Mouse (Mus musculus): ENCODE results near the gene Mcl1.
A peak's percentile ranks its signal among the peaks of the same experiment; 100 is the strongest.
"Not testable (repeated sequence)": the region's sequence is repeated elsewhere in the genome, so short reads cannot be mapped to it uniquely, and the experiment has no call there.

Gene Mcl1

DNA sequence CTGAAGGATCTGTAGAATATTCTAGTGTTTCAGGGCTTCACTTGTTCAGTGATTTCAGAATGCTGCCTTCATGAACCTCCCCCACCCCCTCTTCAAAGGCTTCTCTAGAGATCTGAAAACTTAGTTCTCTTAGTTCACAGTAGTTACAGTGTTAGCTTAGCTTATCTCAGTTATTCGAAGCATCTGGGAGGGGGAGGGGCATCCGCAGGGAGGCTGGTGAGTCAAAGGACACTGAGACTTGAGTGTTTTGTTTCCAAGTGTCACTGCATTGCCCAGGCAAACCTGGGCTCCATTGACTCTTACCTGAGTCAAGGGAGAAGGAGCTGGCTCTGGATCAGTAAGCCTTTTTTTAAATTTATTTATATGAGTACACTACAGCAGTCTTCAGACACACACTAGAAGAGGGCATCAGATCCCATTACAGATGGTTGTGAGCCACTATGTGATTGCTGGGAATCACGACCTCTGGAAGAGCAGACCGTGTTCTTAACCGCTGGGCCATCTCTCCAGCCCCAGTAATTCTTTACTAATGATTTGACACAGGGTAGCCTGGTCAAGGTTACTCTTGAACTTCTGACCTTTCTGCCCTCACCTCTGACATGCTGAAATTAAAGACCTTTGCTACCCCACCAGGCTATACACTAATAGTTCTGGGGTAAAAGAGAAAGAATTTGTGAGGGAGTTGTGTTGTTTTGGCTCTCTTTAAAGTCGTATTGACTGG, 7.7 kb downstream of the Mcl1 start:
- DNase-seq (ENCODE audit: low spot score in 2 of 2), result peak in 1 of 2 experiments; percentile 66

DNA sequence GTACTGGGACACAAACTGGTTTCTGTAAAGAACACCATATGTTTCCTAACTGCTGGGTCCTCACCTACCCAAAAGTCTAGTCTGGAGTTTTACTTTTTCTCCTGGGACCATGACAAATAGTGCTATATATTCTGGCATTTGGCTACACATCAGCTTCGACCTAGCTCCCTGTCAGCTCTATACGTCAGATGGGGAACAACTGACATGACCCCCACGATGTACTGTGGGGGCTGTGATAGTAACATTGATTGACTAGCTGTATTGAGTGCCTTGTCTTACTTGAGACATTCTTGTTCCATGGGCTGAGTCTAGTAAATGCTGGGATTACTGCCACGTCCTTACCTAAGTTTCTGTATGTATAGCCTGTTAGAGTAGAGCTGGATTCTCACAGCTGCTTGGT, 8.9 kb downstream of the Mcl1 start:
- no peak for DNase-seq (ENCODE audit: low spot score in 2 of 2)

DNA sequence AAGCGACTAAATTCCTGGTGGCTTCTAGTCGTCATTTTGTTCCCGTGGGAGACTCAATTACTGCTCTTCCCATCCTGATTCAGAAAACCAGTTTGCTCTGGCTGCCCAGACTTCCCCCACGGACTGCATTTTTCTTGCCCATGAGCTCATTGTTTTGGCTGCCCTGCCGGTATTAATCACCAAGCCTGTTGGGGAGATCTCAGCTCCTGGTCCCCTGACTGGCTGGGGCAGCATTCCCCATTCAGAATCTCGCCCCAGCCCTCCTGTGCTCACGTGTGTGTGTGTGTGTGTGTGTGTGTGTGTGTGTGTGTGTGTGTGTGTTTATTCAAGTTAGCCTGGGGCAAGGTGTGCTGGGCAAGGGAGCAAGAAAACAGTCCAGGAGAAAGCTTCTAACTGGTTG, 9.4 kb downstream of the Mcl1 start:
- DNase-seq (ENCODE audit: low spot score in 2 of 2), result peak; percentile 60 to 69

DNA sequence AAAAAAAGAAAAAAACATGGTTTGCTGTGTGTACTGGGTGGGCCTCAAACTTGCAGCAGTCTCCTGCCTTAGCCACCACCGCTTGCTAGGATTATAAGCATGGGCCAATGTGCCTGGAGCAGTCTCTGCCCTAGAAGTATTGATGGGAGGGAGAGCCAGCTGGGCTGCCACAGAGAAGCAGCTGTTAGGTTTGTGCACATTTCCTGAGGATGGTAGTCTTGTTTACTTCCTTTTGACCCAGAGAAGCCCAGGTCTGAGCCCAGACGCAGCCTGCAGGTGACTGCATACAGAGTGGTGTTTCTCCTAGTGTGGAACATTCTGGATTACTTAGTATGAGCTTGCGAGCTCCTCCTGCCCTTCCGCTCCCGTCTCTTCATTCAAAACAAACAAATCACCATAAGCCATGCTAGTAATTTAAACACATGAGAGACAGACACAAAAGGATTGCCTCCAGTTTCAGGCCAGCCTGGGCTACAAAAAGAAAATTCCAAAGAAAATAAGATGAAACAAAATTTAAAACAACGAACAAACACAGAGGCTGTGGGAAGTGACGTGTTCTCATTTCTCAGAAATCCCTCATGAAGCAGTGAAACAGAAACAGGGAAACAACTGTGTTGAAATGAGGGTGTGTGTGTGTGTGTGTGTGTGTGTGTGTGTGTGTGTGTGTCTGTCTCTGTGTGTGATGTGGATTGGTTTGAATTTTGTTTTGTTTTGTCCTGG, 10.2 kb downstream of the Mcl1 start:
- DNase-seq (ENCODE audit: low spot score in 2 of 2), result no peak

DNA sequence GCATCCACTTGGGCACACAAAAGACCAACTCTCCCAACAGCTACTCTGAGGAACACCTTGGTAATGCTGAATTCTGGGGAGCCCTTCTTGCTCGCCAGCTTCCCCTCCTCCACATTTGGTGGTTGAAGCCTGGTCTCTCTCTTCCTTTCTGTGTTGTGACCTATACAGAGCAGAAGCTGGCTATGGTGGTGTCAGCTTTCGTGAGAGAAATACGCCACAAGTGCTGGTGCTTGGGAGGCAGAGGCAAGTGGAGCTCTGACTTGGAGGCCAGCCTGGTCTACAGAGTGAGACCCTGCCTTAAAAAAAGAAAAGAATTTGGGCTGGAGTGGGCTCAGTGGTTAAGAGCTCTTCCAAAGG, 10.7 kb downstream of the Mcl1 start:
- no peak for DNase-seq (ENCODE audit: low spot score in 2 of 2)

DNA sequence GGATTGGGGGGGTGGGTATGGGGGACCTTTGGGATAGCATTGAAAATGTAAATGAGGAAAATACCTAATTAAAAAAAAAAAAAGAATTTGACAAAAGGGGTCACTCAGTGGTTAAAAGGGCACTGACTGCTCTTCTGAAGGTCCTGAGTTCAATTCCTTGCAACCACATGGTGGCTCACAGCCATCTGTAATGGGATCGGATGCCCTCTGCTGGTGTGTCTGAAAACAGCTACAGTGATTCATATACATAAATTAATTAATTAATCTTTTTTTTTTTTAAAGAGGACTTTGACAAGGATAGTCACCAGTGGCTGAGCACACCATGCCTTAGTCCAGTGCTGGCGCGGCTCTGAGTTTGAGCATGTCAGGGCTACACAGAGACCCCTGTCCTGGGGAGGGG, 11.8 kb downstream of the Mcl1 start:
- not testable (repeated sequence) for DNase-seq (ENCODE audit: low spot score in 2 of 2)

DNA sequence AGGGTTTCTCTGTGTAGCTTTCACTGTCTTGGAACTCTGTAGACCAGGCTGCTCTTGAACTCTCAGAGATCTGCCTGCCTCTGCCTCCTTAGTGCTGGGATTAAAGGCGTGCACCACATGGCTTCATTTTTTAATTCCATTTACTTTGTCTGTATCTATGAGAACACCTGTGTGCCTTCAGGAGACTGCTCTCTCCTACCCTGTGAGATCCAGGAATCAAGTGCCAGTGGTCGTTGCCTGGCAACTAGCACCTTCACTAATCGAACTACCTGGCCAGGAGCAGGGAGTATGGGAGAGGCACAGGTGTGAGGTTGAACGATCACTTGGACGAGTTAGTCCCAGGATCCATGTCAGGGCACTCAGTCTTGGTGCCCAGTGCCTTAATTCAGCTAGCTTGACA, 12.6 kb downstream of the Mcl1 start:
- no peak for DNase-seq (ENCODE audit: low spot score in 2 of 2)

DNA sequence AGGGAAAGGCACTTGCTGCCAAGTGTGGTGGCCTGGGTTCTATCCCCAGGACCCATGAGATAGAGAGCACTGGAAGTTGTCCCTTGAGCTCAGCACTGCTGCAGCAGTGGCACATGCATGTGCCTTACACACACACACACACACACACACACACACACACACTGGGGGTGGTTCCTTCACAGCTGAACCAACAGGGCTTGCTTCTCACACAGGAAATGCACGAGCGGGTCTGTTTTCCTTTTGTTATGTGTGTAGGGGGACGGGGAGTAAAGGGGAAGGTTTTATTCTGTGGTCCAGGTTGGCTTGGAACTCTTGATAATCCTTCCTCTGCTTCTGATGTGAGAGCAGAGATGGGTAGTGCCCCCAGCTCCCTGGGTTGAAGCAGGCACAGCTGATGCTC, 13.9 kb downstream of the Mcl1 start:
- DNase-seq (ENCODE audit: low spot score in 2 of 2), result no peak

DNA sequence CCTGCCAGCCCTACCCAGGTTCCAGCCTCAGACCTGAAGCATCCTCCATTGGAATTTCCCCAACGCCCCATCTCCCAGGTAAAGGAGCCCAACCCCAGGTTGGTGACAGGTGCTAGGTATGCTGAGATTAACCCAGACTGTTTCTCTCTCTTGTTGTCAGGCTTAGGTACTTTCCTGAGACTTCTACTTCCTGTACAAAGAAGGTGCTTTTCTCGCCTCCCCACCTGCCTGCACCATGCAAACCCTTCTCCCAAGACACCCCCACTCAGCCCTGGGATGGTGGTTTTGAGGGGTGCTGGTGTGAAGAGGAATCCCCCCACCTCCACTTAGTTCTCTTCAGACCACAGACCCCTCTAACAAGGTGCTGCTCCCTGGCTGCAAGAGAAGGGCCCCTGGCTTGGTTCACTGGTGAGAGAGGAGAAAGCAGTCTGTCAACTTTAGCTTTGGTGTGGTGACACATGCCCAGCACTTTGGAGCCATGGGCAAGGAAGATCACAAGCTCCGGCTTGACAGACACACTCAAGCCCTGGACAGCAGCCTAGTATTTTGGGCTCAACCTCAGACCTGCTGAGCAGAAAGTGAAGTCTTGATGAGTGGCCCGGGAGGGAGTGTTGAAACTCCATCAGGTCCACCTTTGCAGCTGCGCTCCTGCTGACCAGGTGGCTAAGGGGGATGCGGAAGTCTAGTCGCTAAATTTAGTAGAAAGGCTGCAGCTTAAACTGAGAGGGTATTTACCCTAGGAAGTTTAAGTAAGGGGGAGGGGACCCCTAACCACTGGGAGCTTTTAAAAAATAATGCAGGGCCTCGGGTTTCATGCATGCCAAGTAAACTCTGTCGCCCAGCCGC, 14.5 kb downstream of the Mcl1 start:
- DNase-seq (ENCODE audit: low spot score in 2 of 2), result no peak

DNA sequence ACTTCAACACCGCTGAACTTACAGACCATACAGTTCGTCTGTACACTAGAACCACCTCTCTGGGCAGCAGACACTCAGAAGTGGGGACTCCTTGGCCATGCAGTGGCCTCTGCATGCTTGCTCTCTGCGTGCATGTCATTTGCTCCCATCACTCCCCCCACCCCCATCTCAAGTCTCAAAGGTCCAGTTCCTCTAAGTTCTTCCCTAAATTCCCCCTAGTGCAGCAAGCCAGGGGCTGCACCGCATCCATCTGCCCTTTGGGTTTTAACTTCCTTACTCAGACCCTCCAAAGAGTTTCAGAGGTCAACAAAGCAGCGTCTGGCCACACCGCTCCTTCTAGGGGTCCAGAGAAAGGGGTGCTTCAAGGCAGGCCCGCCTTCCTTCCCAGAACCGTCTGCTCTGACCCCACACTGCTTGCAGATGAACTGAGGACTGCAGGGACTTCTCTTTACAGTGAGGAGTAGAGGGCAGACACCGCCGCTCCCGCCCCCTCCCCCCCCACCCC, 15.2 kb downstream of the Mcl1 start:
- peak in 1 of 2 experiments; percentile 38 for DNase-seq (ENCODE audit: low spot score in 2 of 2)

DNA sequence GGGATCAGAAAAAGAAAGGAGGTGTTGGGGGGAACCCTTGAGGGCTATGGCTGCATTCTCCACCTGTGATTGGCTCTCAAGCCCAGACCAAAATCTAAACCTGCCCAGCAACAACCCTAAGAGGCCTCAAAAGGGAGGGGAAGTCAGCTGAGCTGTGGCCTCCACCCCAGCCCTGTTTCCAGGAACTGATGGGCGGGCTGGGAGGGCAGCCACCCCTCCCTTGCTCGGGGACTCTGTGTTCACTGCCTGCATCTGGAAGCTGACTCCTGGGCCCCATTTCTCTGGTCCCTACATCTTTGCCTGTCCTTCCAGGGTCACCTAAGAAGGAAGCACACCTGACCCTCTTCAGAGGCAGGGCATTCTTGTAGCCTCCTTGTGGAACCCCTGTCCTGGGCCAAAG, 15.6 kb downstream of the Mcl1 start:
- DNase-seq (ENCODE audit: low spot score in 2 of 2), result peak; percentile 71 to 78

DNA sequence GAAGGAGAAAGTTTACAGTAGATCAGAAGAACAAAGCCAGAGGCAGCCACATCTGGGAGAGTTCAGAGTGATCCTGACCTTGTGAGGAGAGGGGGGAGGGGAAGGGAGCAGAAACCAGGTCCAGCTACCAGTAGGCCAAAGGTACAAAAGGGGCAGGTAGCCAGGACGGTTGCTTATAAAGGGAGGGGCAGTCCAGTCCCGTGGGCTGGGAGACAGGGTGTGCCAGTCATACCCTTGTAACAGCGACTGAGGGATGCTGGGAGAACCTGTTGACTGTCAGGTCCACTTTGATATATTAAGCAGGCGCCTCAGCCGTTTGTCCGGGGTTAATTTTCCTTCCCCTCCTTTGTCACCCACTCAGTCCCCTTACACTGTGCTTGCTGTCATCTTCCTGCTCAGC, 16.2 kb downstream of the Mcl1 start:
- no peak for DNase-seq (ENCODE audit: low spot score in 2 of 2)

DNA sequence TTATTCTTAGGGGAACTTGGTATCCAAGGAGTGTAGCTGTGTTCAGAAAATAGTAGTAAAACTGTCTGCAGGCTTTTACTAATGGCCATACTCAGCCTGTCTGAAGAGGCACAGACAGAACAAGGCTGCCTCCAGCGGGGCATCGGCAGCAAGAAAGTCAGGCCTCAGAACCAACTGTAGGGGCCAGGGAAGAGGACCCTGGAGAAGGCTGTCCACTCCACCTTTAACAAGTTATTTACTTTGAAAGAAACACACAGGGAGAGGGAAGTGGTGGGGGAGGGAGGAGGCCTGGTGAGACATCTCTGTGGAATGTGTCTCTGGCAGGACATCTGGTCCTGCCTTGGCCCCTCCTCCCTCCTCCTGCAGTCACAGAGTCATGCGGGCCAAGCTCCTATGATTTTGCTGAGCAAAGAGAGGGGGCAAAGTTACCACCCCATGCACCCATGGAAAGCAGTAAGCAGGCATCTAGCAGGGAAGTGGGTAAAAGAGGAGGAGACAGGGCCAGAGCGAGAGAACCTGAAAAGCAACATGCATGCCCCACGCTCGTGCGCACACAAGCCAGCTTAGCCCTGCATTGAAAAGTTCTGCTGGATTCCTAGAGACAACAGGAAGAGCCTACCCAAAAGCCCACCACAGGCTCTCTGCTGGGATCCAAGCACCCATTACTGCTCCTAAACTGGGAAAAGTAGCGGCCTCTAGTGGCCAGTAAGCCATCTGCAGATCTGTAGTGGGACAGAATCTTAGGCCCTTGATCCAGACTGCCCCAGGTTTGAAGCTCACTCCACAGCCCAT, 16.9 kb downstream of the Mcl1 start:
- peak; percentile 74 to 80 for DNase-seq (ENCODE audit: low spot score in 2 of 2)

DNA sequence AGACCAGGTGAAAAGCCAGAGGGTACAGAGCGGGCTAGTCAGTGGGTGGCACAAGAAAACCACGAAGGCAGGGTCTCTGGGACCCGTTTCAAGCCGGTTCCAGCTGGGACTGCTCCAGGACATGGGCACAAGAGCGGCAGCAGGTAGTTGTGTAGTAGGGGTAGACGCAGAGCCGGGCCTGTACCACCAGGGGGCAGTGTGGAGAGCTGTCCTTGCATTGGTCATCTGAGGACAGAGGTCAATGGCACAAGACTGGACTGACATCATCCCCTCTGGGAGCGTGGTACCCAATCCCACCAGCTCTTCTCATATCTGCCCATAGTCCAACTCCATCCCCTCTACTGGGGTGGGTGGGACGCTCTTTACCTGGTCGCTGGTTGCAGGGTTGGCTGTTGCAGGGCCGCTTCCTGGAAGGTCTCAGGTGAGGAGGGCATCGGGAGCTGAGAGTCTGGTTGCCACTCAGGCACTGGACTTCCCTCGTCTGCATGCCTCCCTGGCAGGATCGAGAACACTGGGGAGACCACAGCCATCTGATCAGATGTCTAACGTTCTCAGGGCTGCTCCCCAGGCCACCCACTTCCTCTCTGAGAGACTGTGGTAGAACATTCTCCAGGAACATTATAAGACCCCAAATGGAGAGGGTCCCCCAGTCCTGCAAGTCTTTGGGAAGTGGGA, 18.3 kb downstream of the Mcl1 start:
- DNase-seq (ENCODE audit: low spot score in 2 of 2), result peak; percentile 64 to 83

DNA sequence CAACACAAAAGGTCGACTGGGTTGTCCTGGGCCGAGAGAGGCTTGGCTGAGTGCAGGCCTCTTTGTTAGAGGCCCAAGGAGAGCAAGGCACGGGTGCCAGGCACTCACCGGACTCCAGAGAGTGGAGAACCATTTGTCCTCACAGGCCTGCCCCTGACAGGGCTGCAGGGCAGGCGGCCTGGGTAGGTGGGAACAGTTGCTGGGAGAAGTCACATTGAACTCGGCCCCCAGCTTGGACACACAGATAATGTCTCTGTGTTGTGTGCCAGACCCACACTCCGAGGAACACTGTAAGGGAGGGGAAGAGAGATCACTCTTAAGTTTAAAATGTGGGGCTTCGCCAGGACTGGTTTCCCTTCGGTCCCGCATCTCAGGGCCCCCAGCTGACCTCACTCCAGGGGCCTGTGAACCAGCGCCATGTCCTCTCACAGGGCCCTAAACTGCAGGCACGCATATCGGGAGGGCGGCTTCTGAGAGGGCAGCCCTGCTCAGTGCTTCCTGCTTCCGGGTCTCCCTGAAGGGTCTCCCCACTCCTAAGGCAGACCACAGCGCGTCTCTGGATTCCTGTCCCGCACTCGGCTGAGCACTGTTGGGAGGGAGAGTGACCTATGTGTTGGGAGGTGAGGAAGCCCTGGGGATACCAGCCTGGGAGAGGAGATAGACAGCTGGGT, 19.0 kb downstream of the Mcl1 start:
- DNase-seq (ENCODE audit: low spot score in 2 of 2), result no peak

DNA sequence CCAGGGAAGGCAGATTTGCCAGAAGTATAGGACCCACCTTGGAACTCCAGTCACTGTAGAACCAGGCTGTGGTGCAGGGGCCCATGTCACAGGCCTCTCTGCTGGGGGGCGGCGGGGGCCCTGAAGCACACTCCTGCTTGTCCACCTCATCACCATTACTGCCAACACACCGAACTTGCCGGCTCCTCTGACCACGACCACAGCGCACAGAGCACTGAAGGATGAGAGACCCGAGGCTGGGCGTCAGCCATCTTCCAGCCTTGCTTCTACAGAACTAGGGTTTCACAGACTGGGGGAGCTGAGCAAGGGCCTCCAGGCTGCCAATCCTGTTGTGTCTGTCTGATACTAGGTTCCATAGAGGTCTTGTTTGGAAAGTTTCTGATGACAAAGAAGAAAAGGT, 21.0 kb downstream of the Mcl1 start:
- DNase-seq (ENCODE audit: low spot score in 2 of 2), result no peak

DNA sequence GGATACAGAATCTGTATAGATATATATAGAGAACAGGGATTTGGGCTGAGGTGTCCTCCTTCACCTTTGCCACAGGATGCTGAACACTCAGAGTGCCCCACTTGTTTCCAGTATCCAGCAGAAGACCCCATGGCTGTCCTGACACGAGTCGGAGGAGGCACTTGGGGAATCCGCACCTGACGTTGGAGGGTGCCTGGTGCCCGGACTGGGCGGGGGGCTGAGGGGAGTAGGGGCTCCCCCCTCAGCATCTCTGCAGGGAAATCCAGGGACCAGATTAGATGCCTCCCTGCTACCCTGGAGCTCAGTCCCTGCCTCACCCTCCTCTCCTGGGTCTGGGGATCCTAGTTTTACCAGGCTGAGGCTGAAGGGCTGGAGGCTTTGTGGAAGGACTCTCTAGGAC, 22.1 kb downstream of the Mcl1 start:
- no peak for DNase-seq (ENCODE audit: low spot score in 2 of 2)

DNA sequence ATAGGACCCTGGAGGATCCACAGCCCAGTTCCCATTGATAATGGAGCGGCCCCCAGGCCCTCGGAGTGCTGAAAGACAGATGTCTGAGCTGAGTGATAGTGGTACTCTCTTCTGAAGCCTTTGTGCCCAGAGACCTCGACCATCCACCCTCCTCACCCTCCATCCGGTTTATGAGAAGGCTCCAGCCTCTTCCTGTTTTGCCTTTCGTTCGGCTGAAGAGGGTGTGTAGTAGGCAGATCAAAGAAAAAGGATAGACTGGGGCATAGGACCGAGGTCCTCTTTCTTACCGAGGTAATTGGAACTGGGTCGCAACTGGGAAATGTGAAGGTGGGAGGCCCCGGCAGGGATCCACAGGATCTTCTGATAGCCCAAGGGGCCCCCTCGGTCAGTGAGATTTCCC, 22.8 kb downstream of the Mcl1 start:
- no peak for DNase-seq (ENCODE audit: low spot score in 2 of 2)

DNA sequence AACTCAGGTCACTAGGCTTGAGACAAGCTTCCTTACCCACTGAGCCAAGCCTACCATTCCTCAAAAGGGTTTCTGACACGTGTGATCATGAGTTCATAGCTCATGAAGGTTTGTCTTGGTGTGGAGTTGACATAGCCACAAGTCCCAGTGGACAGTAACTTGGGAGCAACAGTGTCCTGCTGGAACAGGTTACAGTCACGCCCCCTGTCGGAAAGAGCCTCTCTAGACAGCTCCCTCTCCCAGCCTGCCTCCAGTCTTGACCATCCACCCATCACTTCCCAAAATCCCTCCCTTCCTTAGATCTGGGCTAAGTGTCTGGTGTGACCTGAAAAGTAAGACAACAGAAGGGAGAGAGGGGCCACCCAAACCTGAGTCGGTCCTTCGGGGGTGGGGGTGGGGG, 24.3 kb downstream of the Mcl1 start:
- DNase-seq (ENCODE audit: low spot score in 2 of 2), result no peak

DNA sequence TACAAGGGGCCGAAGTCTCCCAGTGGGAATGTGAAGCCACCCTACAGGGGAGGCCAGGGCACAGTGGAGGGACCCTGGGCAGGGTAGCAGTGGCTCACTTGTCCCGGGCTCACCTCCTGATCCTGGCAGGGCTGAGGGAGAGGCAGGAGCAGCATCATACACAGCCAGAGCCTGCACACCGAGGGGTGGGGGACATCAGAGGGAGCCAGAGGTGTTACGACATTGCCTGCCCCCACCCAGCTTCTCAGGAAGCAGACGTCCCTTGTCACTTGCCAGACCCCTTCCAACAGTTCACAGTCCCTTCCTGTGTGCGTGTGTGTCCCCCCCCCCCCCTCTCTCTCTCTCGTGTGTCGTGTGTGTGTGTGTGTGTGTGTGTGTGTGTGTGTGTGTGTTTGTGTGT, 26.3 kb downstream of the Mcl1 start:
- no peak for DNase-seq (ENCODE audit: low spot score in 2 of 2)

DNA sequence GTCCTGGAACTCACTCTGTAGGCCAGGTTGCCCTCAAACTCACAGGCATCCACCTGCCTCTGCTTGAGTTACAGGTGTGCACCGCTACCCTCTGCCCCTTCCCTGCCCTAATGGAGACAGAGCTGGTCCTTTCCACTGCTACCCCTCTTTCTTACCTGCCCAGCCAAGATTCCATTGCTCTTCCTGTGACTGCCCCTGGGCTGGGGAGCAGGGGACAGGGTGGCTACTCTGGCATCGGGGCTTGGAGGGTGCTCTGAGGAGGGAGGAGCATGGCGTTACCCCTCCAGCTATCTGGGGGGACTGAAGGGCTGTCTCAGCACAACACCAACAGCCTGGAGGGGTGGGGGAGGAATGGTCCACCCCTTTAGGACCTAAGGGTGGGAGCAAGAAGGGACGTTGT, 26.7 kb downstream of the Mcl1 start:
- no peak for DNase-seq (ENCODE audit: low spot score in 2 of 2)
